Mouse (Mus musculus) embryonic facial prominence, embryonic 13.5 days (tissue): ENCODE measurements around the gene Emc6. TPM values are rescaled to one million over a fixed set of nuclear protein-coding genes. Genes with fewer than 3 reads are reported as not detected.

Source experiments
- ATAC-seq: fragments of 200-750 bp; cut with Nextera tagmentation; 2 replicates; pipeline ENCODE4 v1.8.0; 2017; ENCODE audit warnings: low read depth; ENCODE audit not compliant: insufficient number of reproducible peaks, insufficient read depth, low FRiP score, low TSS enrichment
- H3K27ac ChIP-seq: fragments of 300-500 bp; sonication (generic); 2 replicates; pipeline ENCODE4 v1.5.1; 2015; ENCODE audit warnings: moderate library complexity, mild to moderate bottlenecking, inconsistent platforms
- H3K27me3 ChIP-seq: fragments of 300-500 bp; sonication (generic); 2 replicates; pipeline ENCODE4 v1.6.1; 2015; ENCODE audit warnings: mild to moderate bottlenecking, inconsistent platforms
- H3K36me3 ChIP-seq: fragments of 300-500 bp; sonication (generic); 2 replicates; pipeline ENCODE4 v1.6.1; 2015; ENCODE audit warnings: mild to moderate bottlenecking, inconsistent platforms
- H3K4me1 ChIP-seq: fragments of 300-500 bp; sonication (generic); 2 replicates; pipeline ENCODE4 v1.6.1; 2015; ENCODE audit warnings: inconsistent platforms
- H3K4me2 ChIP-seq: fragments of 300-500 bp; sonication (generic); 2 replicates; pipeline ENCODE4 v1.6.1; 2015; ENCODE audit warnings: moderate library complexity, mild to moderate bottlenecking, inconsistent platforms
- H3K4me3 ChIP-seq: fragments of 300-500 bp; sonication (generic); 2 replicates; pipeline ENCODE4 v1.5.1; 2015; ENCODE audit warnings: mild to moderate bottlenecking, inconsistent platforms
- H3K9ac ChIP-seq: fragments of 300-500 bp; sonication (generic); 2 replicates; pipeline ENCODE4 v1.6.1; 2015; ENCODE audit warnings: mild to moderate bottlenecking, inconsistent platforms
- H3K9me3 ChIP-seq: fragments of 300-500 bp; sonication (generic); 2 replicates; pipeline ENCODE4 v1.6.1; 2016; ENCODE audit warnings: inconsistent platforms
- WGBS: fragments of 180-500 bp; shearing (Covaris S2); methylation state at CpG from one replicate; pipeline ENCODE4 v1.1.7; 2015; ENCODE audit warnings: mixed read lengths; 5-methylcytosine and 5-hydroxymethylcytosine counted together
- polyA plus RNA-seq: library from polyadenylated mRNA; unstranded; fragments of >200 nt; fragmentation: Nextera tagmentation; extraction: Ambion mirVana; gene quantifications from 2 replicates; pipeline ENCODE4 v1.2.1, GENCODE M21; 2015

The Emc6 gene
- polyA plus RNA-seq, 1 experiment from 2014 or later, result 102 TPM

GRCm38 (mm10) chr11:73172186-73172585 lies 4.7 kb downstream of the Emc6 start:
- H3K4me2 ChIP-seq, result no peak overlapping the region
- H3K27ac ChIP-seq, result no peak overlapping the region
- H3K9ac ChIP-seq, result peak overlapping the region; percentile 40; the same call in 1 of the 2 replicates
- peaks cover 22% of the 10 kb centered on the region for H3K4me1 ChIP-seq
- no peak overlapping the region for H3K4me3 ChIP-seq
- 58% methylated on average over 5 of the region's 5 CpGs for WGBS
- H3K36me3 ChIP-seq, result peaks cover 27% of the 10 kb centered on the region
- H3K27me3 ChIP-seq, result no peaks in the 10 kb centered on the region
- no peak for ATAC-seq
- no peaks in the 10 kb centered on the region for H3K9me3 ChIP-seq

- no peak overlapping the region for H3K4me3 ChIP-seq
- H3K4me2 ChIP-seq, result no peak overlapping the region
- H3K9ac ChIP-seq, result no peak overlapping the region
- peaks cover 22% of the 10 kb centered on the region for H3K36me3 ChIP-seq
- H3K27ac ChIP-seq, result no peak overlapping the region
- no peak for ATAC-seq
- no peaks in the 10 kb centered on the region for H3K9me3 ChIP-seq
- peaks cover 10% of the 10 kb centered on the region; the same call in 1 of the 2 replicates for H3K4me1 ChIP-seq
- no peaks in the 10 kb centered on the region for H3K27me3 ChIP-seq
- WGBS, result 41% methylated on average over 4 of the region's 4 CpGs
These were observed 7.6 kb downstream of the Emc6 start for GRCm38 (mm10) chr11:73169231-73169630.

GRCm38 (mm10) chr11:73168576-73168975 lies 8.3 kb downstream of the Emc6 start:
- Histone ChIP-seq H3K9me3 (no peaks in the 10 kb centered on the region), H3K9ac (no peak overlapping the region), H3K4me2 (no peak overlapping the region), H3K27me3 (no peaks in the 10 kb centered on the region), H3K4me3 (no peak overlapping the region), H3K4me1 (peaks cover 10% of the 10 kb centered on the region; the same call in 1 of the 2 replicates), H3K27ac (no peak overlapping the region), H3K36me3 (peaks cover 16% of the 10 kb centered on the region)
- ATAC-seq, result no peak
- WGBS, result 79% methylated on average over 6 of the region's 6 CpGs

- no peak overlapping the region for H3K4me2 ChIP-seq
- 82% methylated on average over 8 of the region's 8 CpGs for WGBS
- no peaks in the 10 kb centered on the region for H3K27me3 ChIP-seq
- no peak overlapping the region for H3K4me3 ChIP-seq
- H3K36me3 ChIP-seq, result peaks cover 13% of the 10 kb centered on the region; the same call in 1 of the 2 replicates
- H3K27ac ChIP-seq, result no peak overlapping the region
- no peak for ATAC-seq
- H3K9me3 ChIP-seq, result no peaks in the 10 kb centered on the region
- peaks cover 10% of the 10 kb centered on the region; the same call in 1 of the 2 replicates for H3K4me1 ChIP-seq
- no peak overlapping the region for H3K9ac ChIP-seq
These were observed 8.8 kb downstream of the Emc6 start for GRCm38 (mm10) chr11:73168071-73168470.

GRCm38 (mm10) chr11:73162284-73162683 lies 14.6 kb downstream of the Emc6 start:
- no peaks in the 10 kb centered on the region for H3K9me3 ChIP-seq
- no peaks in the 10 kb centered on the region for H3K36me3 ChIP-seq
- H3K9ac ChIP-seq, result no peak overlapping the region
- H3K27ac ChIP-seq, result no peak overlapping the region
- ATAC-seq, result no peak
- no peak overlapping the region for H3K4me3 ChIP-seq
- peaks cover 11% of the 10 kb centered on the region for H3K4me1 ChIP-seq
- no peak overlapping the region for H3K4me2 ChIP-seq
- peaks cover 42% of the 10 kb centered on the region for H3K27me3 ChIP-seq
- 83% methylated on average over 5 of the region's 5 CpGs for WGBS

GRCm38 (mm10) chr11:73161616-73162015 lies 15.2 kb downstream of the Emc6 start:
- 90% methylated on average over 4 of the region's 4 CpGs for WGBS
- H3K9ac ChIP-seq, result no peak overlapping the region
- peaks cover 11% of the 10 kb centered on the region for H3K4me1 ChIP-seq
- ATAC-seq, result no peak
- H3K27ac ChIP-seq, result no peak overlapping the region
- H3K27me3 ChIP-seq, result peaks cover 43% of the 10 kb centered on the region
- H3K9me3 ChIP-seq, result no peaks in the 10 kb centered on the region
- H3K4me2 ChIP-seq, result no peak overlapping the region
- no peaks in the 10 kb centered on the region for H3K36me3 ChIP-seq
- H3K4me3 ChIP-seq, result no peak overlapping the region

GRCm38 (mm10) chr11:73160811-73161200 lies 16.0 kb downstream of the Emc6 start:
- Histone ChIP-seq H3K4me1 (peaks cover 11% of the 10 kb centered on the region), H3K4me3 (peak overlapping the region; percentile 51), H3K36me3 (no peaks in the 10 kb centered on the region), H3K4me2 (peak overlapping the region; percentile 86), H3K9me3 (no peaks in the 10 kb centered on the region), H3K27ac (no peak overlapping the region), H3K27me3 (peaks cover 43% of the 10 kb centered on the region), H3K9ac (peak overlapping the region; percentile 69)
- ATAC-seq, result no peak
- 25% methylated on average over 6 of the region's 6 CpGs for WGBS

GRCm38 (mm10) chr11:73159957-73160810 lies 16.7 kb downstream of the Emc6 start, which contains the start of gene P2rx5:
TSS of gene P2rx5 (plus strand) at chr11:73160421.
- 1% methylated on average over 49 of the region's 49 CpGs for WGBS
- Histone ChIP-seq H3K27ac (no peak within 1 kb of the TSS), H3K9me3 (no peaks in the 10 kb centered on the region), H3K36me3 (no peaks in the 10 kb centered on the region), H3K4me2 (peak within 1 kb of the TSS; percentile 86), H3K4me1 (peaks cover 13% of the 10 kb centered on the region), H3K27me3 (peaks cover 43% of the 10 kb centered on the region), H3K9ac (peak within 1 kb of the TSS; percentile 69), H3K4me3 (peak within 1 kb of the TSS; percentile 51)
- no peak; the same call in 1 of the 2 replicates for ATAC-seq

- H3K4me2 ChIP-seq, result no peak overlapping the region
- H3K4me1 ChIP-seq, result peaks cover 8% of the 10 kb centered on the region
- ATAC-seq, result no peak
- no peak overlapping the region for H3K4me3 ChIP-seq
- peaks cover 25% of the 10 kb centered on the region for H3K27me3 ChIP-seq
- H3K9ac ChIP-seq, result no peak overlapping the region
- WGBS, result 65% methylated on average over 6 of the region's 6 CpGs
- no peaks in the 10 kb centered on the region for H3K9me3 ChIP-seq
- H3K27ac ChIP-seq, result no peak overlapping the region
- no peaks in the 10 kb centered on the region for H3K36me3 ChIP-seq
These were observed 21.8 kb downstream of the Emc6 start for GRCm38 (mm10) chr11:73155071-73155470.

- no peaks in the 10 kb centered on the region for H3K9me3 ChIP-seq
- H3K27me3 ChIP-seq, result no peaks in the 10 kb centered on the region
- WGBS, result 82% methylated on average over 9 of the region's 9 CpGs
- no peaks in the 10 kb centered on the region for H3K36me3 ChIP-seq
- H3K27ac ChIP-seq, result no peak overlapping the region
- no peak overlapping the region for H3K4me2 ChIP-seq
- H3K4me1 ChIP-seq, result no peaks in the 10 kb centered on the region
- ATAC-seq, result no peak
- no peak overlapping the region for H3K9ac ChIP-seq
- no peak overlapping the region for H3K4me3 ChIP-seq
These were observed 28.6 kb downstream of the Emc6 start for GRCm38 (mm10) chr11:73148209-73148608.

GRCm38 (mm10) chr11:73146975-73147365 lies 29.9 kb downstream of the Emc6 start:
- no peak for ATAC-seq
- WGBS, result 61% methylated on average over 7 of the region's 7 CpGs
- H3K4me3 ChIP-seq, result no peak overlapping the region

More at GRCm38 (mm10) chr11:73146975-73147365, 29.9 kb downstream of the Emc6 start:
- Histone ChIP-seq H3K27me3 (no peaks in the 10 kb centered on the region), H3K4me2 (no peak overlapping the region), H3K9me3 (no peaks in the 10 kb centered on the region), H3K36me3 (no peaks in the 10 kb centered on the region), H3K9ac (no peak overlapping the region), H3K27ac (no peak overlapping the region), H3K4me1 (no peaks in the 10 kb centered on the region)
